Mouse (Mus musculus): ENCODE data around the gene Klhl26.

Gene Klhl26

GRCm38 (mm10) chr8:70409019-70409418, 67.7 kb downstream of the Klhl26 start:
- DNase-seq (ENCODE audit: low spot score), result peak; percentile 20

- DNase-seq (ENCODE audit: low spot score), result peak; percentile 67
Measured at GRCm38 (mm10) chr8:70408301-70408700, 68.5 kb downstream of the Klhl26 start.

GRCm38 (mm10) chr8:70406427-70407069, 70.2 kb downstream of the Klhl26 start:
- DNase-seq (ENCODE audit: low spot score), result no peak

GRCm38 (mm10) chr8:70405189-70405588, 71.6 kb downstream of the Klhl26 start:
- no peak for DNase-seq (ENCODE audit: low spot score)

- no peak for DNase-seq (ENCODE audit: low spot score)
Measured at GRCm38 (mm10) chr8:70404212-70404611, 72.6 kb downstream of the Klhl26 start.

Data from retina, embryonic 14.5 days (tissue).